Mouse (Mus musculus) liver, adult 2 months (tissue): ENCODE results near the gene Ppp1r26.
A peak's percentile ranks its signal among the peaks of the same experiment; 100 is the strongest.

ENCODE experiments used
- CTCF ChIP-seq: fragments of 200-500 bp; IDR thresholded peaks from 2 replicates; pipeline ENCODE4 v1.5.1; 2011; ENCODE audit warnings: low read depth, low read length, control low read depth
- POLR2A ChIP-seq: fragments of 200-500 bp; IDR thresholded peaks from 2 replicates; pipeline ENCODE4 v1.6.1; 2011; ENCODE audit warnings: low read length, control low read depth; ENCODE audit not compliant: insufficient read depth; ENCODE audit errors: extremely low read depth

GRCm38 (mm10) chr2:28419898-28420297 lies 26.7 kb upstream of the Ppp1r26 start:
- TF ChIP-seq POLR2A (no peak), CTCF (peak; percentile 95)
